Mouse (Mus musculus): ENCODE results near the gene Psg16.

DNA sequence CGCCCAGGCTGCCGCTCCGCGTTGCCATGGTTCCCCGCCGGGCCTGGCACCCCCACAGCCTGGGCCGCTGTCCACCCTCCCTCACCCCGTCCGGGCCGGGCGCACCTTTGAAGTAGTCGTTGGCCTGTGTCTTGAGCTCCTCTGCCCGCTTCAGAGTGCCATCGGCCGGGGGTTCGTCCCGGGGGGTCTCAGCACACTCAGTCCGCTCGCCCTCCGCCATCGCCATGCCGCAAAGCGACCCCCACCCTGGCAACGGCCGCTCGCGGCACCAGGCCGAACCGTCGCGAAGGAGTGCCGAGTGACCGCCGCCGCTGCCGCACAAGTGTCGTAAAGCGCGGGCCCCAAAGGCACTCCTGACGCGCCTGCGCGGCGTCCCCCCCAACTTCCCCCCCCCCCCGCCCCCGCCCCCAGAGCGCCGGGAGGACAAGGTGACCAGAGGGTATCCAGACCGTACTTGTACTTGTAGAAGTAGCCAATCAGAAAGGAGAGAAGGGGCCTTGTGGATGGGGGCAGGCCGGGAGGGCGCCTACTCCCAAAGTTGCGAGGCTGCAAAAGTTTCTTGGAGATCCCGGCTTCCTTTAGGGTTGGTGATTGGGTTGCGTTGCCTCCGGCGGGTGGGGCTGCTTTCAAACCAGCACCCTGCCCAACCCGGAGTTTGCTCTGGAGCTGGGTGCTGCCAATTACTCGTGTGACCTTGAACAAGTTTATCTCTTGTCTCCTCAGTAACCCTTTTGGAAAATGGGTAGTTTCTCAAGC lies 46.1 kb upstream of the Psg16 start, which contains the start of gene Ppp5c:
- TF ChIP-seq MAX (IDR thresholded peaks at IDR 0.05): no peak
- no peak for TF ChIP-seq CTCF (IDR thresholded peaks at IDR 0.05; ENCODE audit: control insufficient read depth, insufficient read depth, insufficient read length)
- no peak for TF ChIP-seq USF1 (IDR thresholded peaks at IDR 0.05; ENCODE audit: low read depth)
- no peak for TF ChIP-seq MYOG (IDR thresholded peaks at IDR 0.05; ENCODE audit: control insufficient read depth, extremely low read depth, insufficient read length)
- TF ChIP-seq MYOD1 (IDR thresholded peaks at IDR 0.05; ENCODE audit: control insufficient read depth, insufficient read length, low read depth): no peak
- TF ChIP-seq FOSL1 (IDR thresholded peaks at IDR 0.05; ENCODE audit: insufficient read depth, low read length, poor library complexity, severe bottlenecking): no peak
- TF ChIP-seq CEBPB (IDR thresholded peaks at IDR 0.05; ENCODE audit: low read depth): no peak
